Mouse (Mus musculus) E14TG2a.4 (cell line): ENCODE results near the gene Fcho2.

Experiments
- H3K27me3 ChIP-seq: 2 replicates; pipeline ENCODE4 v1.6.1; 2014; ENCODE audit warnings: low read length, control low read depth; ENCODE audit not compliant: insufficient read depth
- H3K36me3 ChIP-seq: 2 replicates; pipeline ENCODE4 v1.6.1; 2014; ENCODE audit warnings: low read length, control low read depth; ENCODE audit not compliant: insufficient read depth
- H3K4me1 ChIP-seq: replicated peaks from 2 replicates; pipeline ENCODE4 v1.6.1; 2014; ENCODE audit warnings: low read depth, low read length, control low read depth
- H3K4me3 ChIP-seq: replicated peaks from 2 replicates; pipeline ENCODE4 v1.5.1; 2014; ENCODE audit warnings: mild to moderate bottlenecking, low read length
- H3K9me3 ChIP-seq: 2 replicates; pipeline ENCODE4 v1.6.1; 2014; ENCODE audit warnings: low read length, control low read depth
- CTCF ChIP-seq: conservative IDR thresholded peaks from 2 replicates; pipeline ENCODE4 v1.5.1; 2014; ENCODE audit warnings: low read length
- NANOG ChIP-seq: IDR thresholded peaks from 2 replicates; pipeline ENCODE4 v1.6.1; 2014; ENCODE audit warnings: borderline replicate concordance, low read length, mixed read lengths
- POU5F1 ChIP-seq: IDR thresholded peaks from 2 replicates; pipeline ENCODE4 v1.6.1; 2014; ENCODE audit warnings: low read length, borderline replicate concordance

The Fcho2 gene

DNA sequence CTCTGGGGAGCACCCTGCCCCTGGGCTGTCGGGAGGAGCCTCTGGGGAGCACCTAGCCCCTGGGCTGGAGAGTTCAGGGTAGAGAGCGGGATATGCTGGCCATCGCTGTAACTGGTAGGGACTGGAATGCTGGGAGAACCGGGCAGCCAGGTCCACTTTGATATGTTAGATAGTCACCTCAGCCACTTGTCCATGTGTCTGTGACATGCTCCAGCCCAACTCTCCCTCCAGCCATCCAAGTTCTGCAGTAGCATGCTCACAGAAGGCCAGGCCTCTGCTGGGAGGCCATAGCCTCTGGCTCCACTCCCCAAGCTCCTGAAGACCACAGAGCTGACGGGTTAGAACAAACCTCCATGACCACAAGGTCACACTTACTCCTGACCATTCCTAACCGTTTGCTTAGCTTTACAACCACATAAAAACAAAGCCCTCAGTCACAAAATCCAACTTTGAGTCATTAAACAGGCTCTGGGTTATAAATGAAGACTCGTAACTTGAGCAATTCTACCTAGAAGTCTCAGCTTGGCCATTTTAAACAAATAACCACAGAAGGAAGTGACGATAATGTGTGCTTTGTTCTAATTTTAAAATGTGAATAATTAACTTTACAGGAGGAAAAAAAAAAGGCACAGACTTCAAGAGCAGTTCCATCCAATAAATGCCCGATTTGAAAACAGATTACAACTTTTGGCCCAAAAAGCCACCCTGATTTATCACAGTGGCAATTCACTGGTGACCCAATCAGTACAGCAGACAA lies 130.9 kb downstream of the Fcho2 start:
- Histone ChIP-seq H3K27me3 (peaks cover 6% of the 10 kb centered on the region; the same call in 1 of the 2 replicates), H3K4me1 (no peaks in the 10 kb centered on the region), H3K9me3 (no peaks in the 10 kb centered on the region), H3K4me3 (no peak overlapping the region), H3K36me3 (no peaks in the 10 kb centered on the region)
- TF ChIP-seq NANOG (no peak), CTCF (no peak), POU5F1 (no peak)

DNA sequence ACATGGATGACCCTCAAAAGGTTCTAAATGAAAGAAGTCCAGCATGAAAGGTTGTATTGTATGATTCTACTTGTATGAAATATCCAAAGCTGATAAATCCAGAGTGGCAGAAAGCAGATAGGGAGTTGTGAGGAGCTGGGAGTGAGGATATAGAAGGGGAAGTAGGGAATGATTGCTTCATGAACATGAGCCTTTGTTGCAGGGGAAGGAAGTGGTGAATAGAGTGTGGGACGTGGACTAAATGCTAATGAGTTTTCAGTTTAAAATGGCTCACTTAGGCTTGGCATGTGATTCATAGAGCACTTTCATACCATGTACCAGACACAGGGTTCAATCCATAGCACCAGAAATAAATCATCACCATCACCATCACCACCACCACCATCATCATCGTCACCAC lies 131.8 kb downstream of the Fcho2 start:
- H3K27me3 ChIP-seq = peaks cover 14% of the 10 kb centered on the region; the same call in 1 of the 2 replicates
- H3K9me3 ChIP-seq = no peaks in the 10 kb centered on the region
- no peak overlapping the region for H3K4me3 ChIP-seq
- no peaks in the 10 kb centered on the region for H3K36me3 ChIP-seq
- no peaks in the 10 kb centered on the region for H3K4me1 ChIP-seq
- TF ChIP-seq POU5F1 = no peak
- TF ChIP-seq CTCF = no peak
- TF ChIP-seq NANOG = no peak

GRCm38 (mm10) chr13:98680470-98681060 lies 134.7 kb downstream of the Fcho2 start:
- no peaks in the 10 kb centered on the region for H3K4me1 ChIP-seq
- H3K9me3 ChIP-seq = no peaks in the 10 kb centered on the region
- TF ChIP-seq CTCF (no peak), POU5F1 (no peak), NANOG (no peak)
- H3K4me3 ChIP-seq = no peak overlapping the region
- H3K36me3 ChIP-seq = no peaks in the 10 kb centered on the region
- peaks cover 19% of the 10 kb centered on the region; the same call in 1 of the 2 replicates for H3K27me3 ChIP-seq

DNA sequence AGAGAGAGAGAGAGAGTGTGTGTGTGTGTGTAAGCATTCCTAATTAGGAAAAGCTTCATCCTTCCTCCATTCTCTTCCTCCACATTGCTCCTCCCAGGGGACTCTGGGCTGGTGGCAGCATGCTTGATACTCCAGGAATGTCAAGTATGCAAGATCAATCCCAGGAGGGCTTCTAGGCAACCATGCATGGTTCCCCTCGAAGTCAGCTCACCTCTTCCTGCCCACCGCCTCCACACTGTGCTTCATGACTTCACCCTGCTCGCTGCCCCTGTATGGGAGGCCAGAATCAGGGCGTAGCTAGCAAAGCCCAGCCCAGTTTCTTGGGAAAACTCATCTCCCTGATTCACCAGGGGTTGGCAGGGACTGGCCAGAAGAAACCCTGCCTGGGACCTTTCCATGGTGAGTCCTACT lies 135.6 kb downstream of the Fcho2 start:
- Histone ChIP-seq H3K27me3 (peaks cover 19% of the 10 kb centered on the region; the same call in 1 of the 2 replicates), H3K36me3 (no peaks in the 10 kb centered on the region), H3K4me3 (no peak overlapping the region), H3K4me1 (no peaks in the 10 kb centered on the region), H3K9me3 (no peaks in the 10 kb centered on the region)
- no peak for TF ChIP-seq POU5F1
- no peak for TF ChIP-seq NANOG
- TF ChIP-seq CTCF = no peak

DNA sequence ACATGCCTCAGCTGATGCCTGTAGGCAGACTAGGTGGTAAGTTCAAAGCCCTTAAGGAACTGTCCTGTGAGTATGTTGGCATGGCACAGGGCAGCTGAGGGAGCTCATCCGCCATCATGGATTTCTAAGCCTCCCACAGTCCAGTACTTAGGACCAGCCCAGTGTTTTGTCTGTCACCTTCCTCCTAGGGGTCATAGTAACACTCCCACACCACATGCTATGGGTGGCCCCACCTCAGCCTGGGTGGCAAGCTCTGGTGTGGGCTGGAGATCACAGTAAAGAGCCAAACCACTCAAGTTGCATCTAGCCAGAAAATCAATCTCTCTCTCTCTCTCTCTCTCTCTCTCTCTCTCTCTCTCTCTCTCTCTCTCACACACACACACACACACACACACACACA lies 136.0 kb downstream of the Fcho2 start:
- Histone ChIP-seq H3K4me1 (no peaks in the 10 kb centered on the region), H3K36me3 (no peaks in the 10 kb centered on the region), H3K4me3 (no peak overlapping the region), H3K9me3 (no peaks in the 10 kb centered on the region), H3K27me3 (peaks cover 19% of the 10 kb centered on the region; the same call in 1 of the 2 replicates)
- TF ChIP-seq POU5F1 = no peak
- TF ChIP-seq CTCF = no peak
- no peak for TF ChIP-seq NANOG

- no peaks in the 10 kb centered on the region for H3K36me3 ChIP-seq
- TF ChIP-seq NANOG (no peak), CTCF (no peak), POU5F1 (no peak)
- peaks cover 10% of the 10 kb centered on the region; the same call in 1 of the 2 replicates for H3K27me3 ChIP-seq
- no peaks in the 10 kb centered on the region for H3K4me1 ChIP-seq
- H3K9me3 ChIP-seq = no peaks in the 10 kb centered on the region
- no peak overlapping the region for H3K4me3 ChIP-seq
These were observed 141.3 kb downstream of the Fcho2 start for GRCm38 (mm10) chr13:98673922-98674321.
